Mouse (Mus musculus): ENCODE data around the gene Fthl17e.
"Not testable (repeated sequence)": the region's sequence is repeated elsewhere in the genome, so short reads cannot be mapped to it uniquely, and the experiment has no call there.

The Fthl17e gene

GRCm38 (mm10) chrX:9033193-9033592, at the start of gene Fthl17e:
TSS of gene Fthl17e (plus strand) at chrX:9033493.
- in situ Hi-C loops (cut with MseI, MboI), result not testable (repeated sequence)

GRCm38 (mm10) chrX:8986655-8987054, 46.6 kb upstream of the Fthl17e start, which contains the start of gene Fthl17d:
TSS of gene Fthl17d (minus strand) at chrX:8986755.
- in situ Hi-C loops (cut with MseI, MboI), result not testable (repeated sequence)

DNA sequence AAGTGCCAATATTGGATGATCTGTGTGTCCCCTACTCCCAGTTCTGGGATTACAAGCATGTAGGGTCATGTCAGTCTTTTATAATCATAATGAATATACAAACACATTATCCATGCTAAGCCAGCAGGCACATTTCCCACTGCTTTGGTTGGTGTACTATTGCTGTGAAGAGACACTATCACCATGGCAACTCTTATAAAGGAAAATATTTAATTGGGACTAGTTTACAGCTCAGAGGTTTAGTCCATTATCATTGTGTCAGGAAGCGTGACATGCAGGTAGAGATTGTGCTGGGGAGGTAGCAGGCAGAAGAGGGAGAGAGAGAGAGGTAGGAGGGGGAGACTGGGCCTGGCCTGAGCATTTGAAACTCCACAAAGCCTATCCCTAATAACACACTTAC, 17.2 kb upstream of the Fthl17e start:
- in situ Hi-C loops (cut with MseI, MboI), result loop anchor here in 1 of 2 experiments (25.0 kb wide), 1 partner anchor 96 kb away; the partner anchor contains the start of gene 4930402K13Rik

DNA sequence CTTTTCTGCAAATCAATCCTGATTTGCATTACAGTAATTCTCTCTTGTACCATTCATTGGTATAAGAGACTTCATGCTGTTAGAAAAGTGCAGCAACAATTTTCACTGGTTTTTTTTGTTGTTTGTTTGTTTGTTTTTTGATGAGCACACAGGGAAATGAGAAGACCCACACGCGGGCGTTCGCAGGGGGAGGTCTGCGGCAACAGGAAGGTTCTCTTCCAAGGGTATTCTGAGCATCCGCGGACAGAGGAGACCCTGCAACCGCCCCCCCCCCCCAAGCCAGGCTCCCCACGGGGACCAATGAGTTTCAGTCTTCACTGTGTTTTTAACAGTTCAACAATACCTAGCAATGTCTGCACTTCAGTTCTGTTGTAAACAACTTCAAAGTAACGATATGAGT, 13.8 kb upstream of the Fthl17e start:
- in situ Hi-C loops (cut with MseI, MboI), result loop anchor here in 1 of 2 experiments (25.0 kb wide), 1 partner anchor 93 kb away; the partner anchor contains the start of gene 4930402K13Rik

- in situ Hi-C loops (cut with MseI, MboI), result not testable (repeated sequence)
Measured at GRCm38 (mm10) chrX:9041611-9042010, 8.3 kb downstream of the Fthl17e start.

DNA sequence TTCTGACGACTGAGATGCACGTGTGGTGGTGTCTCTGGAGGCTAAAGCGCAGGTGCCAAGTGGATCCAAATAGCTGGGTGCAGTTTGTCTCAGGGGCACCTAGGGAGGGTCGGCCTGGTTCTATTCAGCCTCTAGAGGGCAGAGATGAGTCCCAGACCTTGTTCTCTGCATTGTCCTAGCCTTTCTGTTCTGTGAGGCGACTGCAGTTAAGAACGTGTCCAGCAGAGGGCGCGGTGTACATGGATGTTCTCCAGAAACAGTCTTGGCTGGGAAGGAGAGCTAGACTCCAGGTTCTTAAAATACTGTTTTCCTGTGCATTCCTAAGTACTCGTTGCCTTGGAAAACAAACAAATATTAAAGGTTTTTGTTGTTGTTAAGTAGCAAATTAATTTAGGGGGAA, 27.7 kb downstream of the Fthl17e start:
- in situ Hi-C loops (cut with MseI, MboI), result not testable (repeated sequence)

DNA sequence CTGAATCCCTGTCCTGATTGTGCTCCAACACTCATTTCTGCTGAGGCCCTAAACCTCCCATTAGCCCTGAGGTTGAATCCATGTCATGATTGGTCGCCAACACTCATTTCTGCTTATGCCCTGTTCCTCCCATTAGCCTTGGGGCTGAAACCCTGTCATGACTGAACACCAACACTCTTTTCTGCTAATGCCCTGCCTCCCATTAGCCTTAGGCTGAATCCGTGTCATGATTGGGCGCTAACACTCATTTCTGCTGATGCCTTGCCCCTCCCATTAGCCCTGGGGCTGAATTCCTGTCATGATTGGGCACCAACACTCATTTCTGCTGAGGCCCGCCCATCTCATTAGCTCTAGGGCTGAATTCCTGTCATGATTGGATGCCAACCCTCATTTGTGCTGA, 28.8 kb downstream of the Fthl17e start:
- in situ Hi-C loops (cut with MseI, MboI), result no loop called here

DNA sequence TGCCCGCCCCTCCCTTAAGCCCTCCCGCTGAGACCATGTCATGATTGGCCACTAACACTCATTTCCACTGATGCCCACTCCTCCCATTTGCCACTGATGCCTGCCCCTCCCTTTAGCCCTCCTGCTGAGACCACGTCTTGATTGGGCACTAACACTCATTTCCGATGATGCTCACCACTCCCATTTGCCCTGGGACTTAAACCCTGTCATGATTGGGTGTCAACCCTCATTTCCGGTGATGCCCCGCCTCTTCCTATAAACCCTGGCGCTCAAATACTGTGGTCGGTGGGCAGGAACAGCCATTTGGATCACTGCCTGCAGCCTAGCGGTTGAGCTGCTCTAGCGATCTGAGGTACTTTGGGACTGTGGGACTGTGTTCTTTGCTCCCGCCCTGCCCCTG, 29.4 kb downstream of the Fthl17e start, which contains the start of gene Fthl17f:
Fthl17f (plus strand) TSS at position 301 of the 400 bp plus-strand sequence.
- in situ Hi-C loops (cut with MseI, MboI), result not testable (repeated sequence)

DNA sequence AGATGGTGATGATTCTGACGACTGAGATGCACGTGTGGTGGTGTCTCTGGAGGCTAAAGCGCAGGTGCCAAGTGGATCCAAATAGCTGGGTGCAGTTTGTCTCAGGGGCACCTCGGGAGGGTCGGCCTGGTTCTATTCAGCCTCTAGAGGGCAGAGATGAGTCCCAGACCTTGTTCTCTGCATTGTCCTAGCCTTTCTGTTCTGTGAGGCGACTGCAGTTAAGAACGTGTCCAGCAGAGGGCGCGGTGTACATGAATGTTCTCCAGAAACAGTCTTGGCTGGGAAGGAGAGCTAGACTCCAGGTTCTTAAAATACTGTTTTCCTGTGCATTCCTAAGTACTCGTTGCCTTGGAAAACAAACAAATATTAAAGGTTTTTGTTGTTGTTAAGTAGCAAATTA, 44.4 kb downstream of the Fthl17e start:
- in situ Hi-C loops (cut with MseI, MboI), result not testable (repeated sequence)
